Mouse (Mus musculus) hindbrain, postnatal 0 days (tissue): ENCODE data around the gene 1500015O10Rik. TPM values are rescaled to one million over a fixed set of nuclear protein-coding genes. Genes with fewer than 3 reads are reported as not detected.

Experiments used
- ATAC-seq: fragments of 200-750 bp; cut with Nextera tagmentation; 2 replicates; pipeline ENCODE4 v1.8.0; 2017; ENCODE audit warnings: mild to moderate bottlenecking, moderate TSS enrichment, moderate library complexity
- DNase-seq: peaks from one replicate; pipeline ENCODE4 v3.0.0-alpha.2; 2015; ENCODE audit warnings: low spot score
- H3K27ac ChIP-seq: fragments of 300-500 bp; sonication (generic); 2 replicates; pipeline ENCODE4 v1.5.1; 2014; ENCODE audit warnings: mild to moderate bottlenecking
- H3K27me3 ChIP-seq: fragments of 300-500 bp; sonication (generic); 2 replicates; pipeline ENCODE4 v1.6.1; 2014; ENCODE audit warnings: low read length, mixed read lengths; ENCODE audit not compliant: insufficient read depth
- H3K36me3 ChIP-seq: fragments of 300-500 bp; sonication (generic); 2 replicates; pipeline ENCODE4 v1.6.1; 2014; ENCODE audit warnings: low read length, mixed read lengths; ENCODE audit not compliant: insufficient read depth
- H3K4me1 ChIP-seq: fragments of 300-500 bp; sonication (generic); 2 replicates; pipeline ENCODE4 v1.6.1; 2014; ENCODE audit warnings: antibody characterized with exemption, low read length, mixed read lengths; ENCODE audit not compliant: insufficient read depth
- H3K4me2 ChIP-seq: fragments of 300-500 bp; sonication (generic); 2 replicates; pipeline ENCODE4 v1.6.1; 2014; ENCODE audit warnings: low read depth, mild to moderate bottlenecking, low read length, moderate library complexity, mixed read lengths
- H3K4me3 ChIP-seq: fragments of 300-500 bp; sonication (generic); 2 replicates; pipeline ENCODE4 v1.5.1; 2014; ENCODE audit warnings: low read length
- H3K9ac ChIP-seq: fragments of 300-500 bp; sonication (generic); replicated peaks from 2 replicates; pipeline ENCODE4 v1.6.1; 2014; ENCODE audit warnings: mild to moderate bottlenecking, low read length, moderate library complexity, mixed read lengths
- H3K9me3 ChIP-seq: fragments of 300-500 bp; sonication (generic); 2 replicates; pipeline ENCODE4 v1.6.1; 2016; ENCODE audit warnings: low read length, mixed read lengths
- CTCF ChIP-seq: IDR thresholded peaks from 2 replicates; pipeline ENCODE4 v1.5.1; 2016; ENCODE audit warnings: antibody characterized with exemption, control low read depth, low read depth
- WGBS: fragments of 180-500 bp; shearing (Covaris S2); extraction: QIAGEN DNeasy Blood & Tissue Kit; methylation state at CpG from one replicate; pipeline ENCODE4 v1.1.7; 2014; 5-methylcytosine and 5-hydroxymethylcytosine counted together
- polyA plus RNA-seq: library from polyadenylated mRNA; unstranded; fragments of >200 nt; fragmentation: Nextera tagmentation; extraction: Ambion mirVana; gene quantifications from 2 replicates; pipeline ENCODE4 v1.2.1, GENCODE M21; 2015
- total RNA-seq: library from RNA; depleted of rRNA; stranded (reverse); fragments of >200 nt; gene quantifications from 2 replicates; pipeline ENCODE4 v1.2.3, GENCODE M21; 2014

1500015O10Rik gene
- total and polyA plus RNA-seq, 2 experiments from 2014 or later = 36.3 to 105 TPM

DNA sequence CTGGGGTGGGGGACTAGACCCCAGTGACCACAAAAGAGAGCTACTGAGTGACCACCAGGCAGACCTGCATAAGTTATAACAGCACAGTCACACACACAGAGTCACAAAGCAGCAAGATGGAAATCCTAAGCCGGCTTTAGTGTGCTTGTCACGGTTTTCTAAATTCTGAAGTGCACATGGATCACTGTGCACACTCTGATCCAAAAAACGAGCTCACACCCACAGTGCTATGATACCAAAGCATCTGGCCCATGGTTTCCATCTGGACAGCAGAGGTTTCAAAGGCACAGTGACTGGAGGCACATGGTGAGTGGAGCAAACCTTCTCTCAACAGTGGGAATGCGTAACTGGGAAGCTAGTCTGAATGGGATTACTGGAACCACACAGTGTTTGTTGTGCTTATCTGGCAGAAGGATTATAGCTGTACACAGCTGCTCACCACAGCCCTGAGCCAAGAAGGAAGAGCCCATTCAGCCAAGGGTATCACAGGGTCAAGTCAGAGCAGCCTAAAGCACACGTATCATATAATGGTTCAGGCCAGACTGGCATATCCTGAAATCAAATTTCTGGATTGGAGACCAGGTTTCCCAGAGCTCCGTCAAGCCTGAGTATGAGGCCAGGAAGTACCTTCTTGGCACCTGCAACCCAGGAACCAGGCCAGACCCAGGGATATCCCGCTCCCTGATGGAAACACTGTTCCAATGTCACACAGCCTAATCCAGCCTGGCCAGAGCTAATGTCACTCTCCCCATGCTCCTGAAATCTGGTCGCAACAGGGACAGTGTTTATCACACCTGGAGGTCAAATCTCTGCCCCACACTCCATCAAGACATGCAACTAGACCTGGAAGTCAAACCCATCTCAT, 24.3 kb downstream of the 1500015O10Rik start:
- Histone ChIP-seq H3K4me3 (no peak overlapping the region), H3K27ac (no peak overlapping the region), H3K4me1 (no peaks in the 10 kb centered on the region), H3K36me3 (peaks cover 25% of the 10 kb centered on the region; the same call in 1 of the 2 replicates), H3K4me2 (no peak overlapping the region), H3K9ac (no peak overlapping the region), H3K9me3 (no peaks in the 10 kb centered on the region), H3K27me3 (no peaks in the 10 kb centered on the region)
- WGBS = 73% methylated on average over 8 of the region's 8 CpGs
- DNase-seq (peak; percentile 62), ATAC-seq (peak; percentile 86)
- TF ChIP-seq CTCF = no peak

GRCm38 (mm10) chr1:43760085-43760484, 29.7 kb downstream of the 1500015O10Rik start:
- no peak overlapping the region for H3K27ac ChIP-seq
- no peaks in the 10 kb centered on the region for H3K27me3 ChIP-seq
- no peaks in the 10 kb centered on the region for H3K9me3 ChIP-seq
- ATAC-seq (no peak), DNase-seq (peak; percentile 58)
- no peaks in the 10 kb centered on the region for H3K4me1 ChIP-seq
- H3K4me2 ChIP-seq = no peak overlapping the region
- no peak overlapping the region for H3K9ac ChIP-seq
- peaks cover 31% of the 10 kb centered on the region for H3K36me3 ChIP-seq
- H3K4me3 ChIP-seq = no peak overlapping the region
- peak; percentile 76 for TF ChIP-seq CTCF

DNA sequence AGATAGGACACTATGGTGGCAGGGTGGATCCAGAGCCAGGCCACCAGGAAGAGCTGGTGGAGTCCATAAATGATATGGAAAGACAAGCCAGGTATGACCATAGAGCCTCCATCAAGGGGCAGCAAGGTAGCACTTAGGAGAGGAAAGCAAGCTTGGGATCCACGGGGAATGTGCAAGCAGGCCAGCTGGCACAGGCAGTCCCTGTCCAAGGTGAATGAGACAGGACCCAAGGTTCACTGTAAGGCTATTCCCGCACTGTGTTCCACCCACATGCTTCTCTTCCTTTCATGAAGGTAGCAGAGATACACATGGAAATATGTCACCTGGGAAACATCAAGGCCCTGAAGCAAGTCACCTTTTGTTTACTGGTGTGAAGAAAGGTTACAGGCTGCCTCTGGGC, 34.1 kb downstream of the 1500015O10Rik start:
- no peak overlapping the region for H3K4me3 ChIP-seq
- H3K36me3 ChIP-seq = peaks cover 28% of the 10 kb centered on the region
- no peak overlapping the region for H3K9ac ChIP-seq
- DNase-seq (no peak), ATAC-seq (no peak)
- H3K27ac ChIP-seq = no peak overlapping the region
- H3K4me2 ChIP-seq = no peak overlapping the region
- no peak for TF ChIP-seq CTCF
- no peaks in the 10 kb centered on the region for H3K9me3 ChIP-seq
- no peaks in the 10 kb centered on the region for H3K27me3 ChIP-seq
- WGBS = 87% methylated on average over 2 of the region's 2 CpGs
- H3K4me1 ChIP-seq = no peaks in the 10 kb centered on the region

- peaks cover 40% of the 10 kb centered on the region for H3K36me3 ChIP-seq
- H3K4me2 ChIP-seq = no peak overlapping the region
- no peak overlapping the region for H3K4me3 ChIP-seq
- no peak for DNase-seq
- no peak overlapping the region for H3K27ac ChIP-seq
- WGBS = 95% methylated on average over 2 of the region's 2 CpGs
- H3K9me3 ChIP-seq = no peaks in the 10 kb centered on the region
- ATAC-seq = no peak
- H3K27me3 ChIP-seq = no peaks in the 10 kb centered on the region
- no peak for TF ChIP-seq CTCF
- no peak overlapping the region for H3K9ac ChIP-seq
- no peaks in the 10 kb centered on the region for H3K4me1 ChIP-seq
Measured at GRCm38 (mm10) chr1:43766328-43766727, 35.9 kb downstream of the 1500015O10Rik start.

- 84% methylated on average over 4 of the region's 4 CpGs for WGBS
- Histone ChIP-seq H3K4me2 (no peak overlapping the region), H3K36me3 (peaks cover 38% of the 10 kb centered on the region), H3K4me1 (no peaks in the 10 kb centered on the region), H3K27me3 (no peaks in the 10 kb centered on the region), H3K27ac (no peak overlapping the region), H3K9me3 (no peaks in the 10 kb centered on the region), H3K9ac (no peak overlapping the region), H3K4me3 (no peak overlapping the region)
- no peak for DNase-seq
- no peak for ATAC-seq
- TF ChIP-seq CTCF = no peak
Measured at GRCm38 (mm10) chr1:43768385-43768990, 38.1 kb downstream of the 1500015O10Rik start.

DNA sequence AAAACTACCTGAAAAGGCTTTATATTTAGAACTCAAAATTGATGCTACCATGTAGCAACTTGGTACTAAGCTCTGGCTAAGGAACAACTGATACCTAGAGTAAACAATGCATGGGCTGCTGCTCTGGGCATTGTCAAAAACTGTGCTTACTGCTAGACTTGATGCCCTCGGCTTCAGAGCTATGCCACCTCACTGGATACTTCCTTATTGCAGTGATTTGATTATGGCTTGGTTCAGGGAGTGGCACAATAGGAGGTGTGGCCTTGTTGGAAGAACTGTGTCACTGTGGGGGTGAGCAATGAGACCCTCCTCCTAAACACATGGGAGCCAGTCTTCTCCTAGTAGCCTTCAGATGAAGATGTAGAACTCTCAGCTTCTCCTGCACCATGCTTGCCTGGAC, 38.9 kb downstream of the 1500015O10Rik start:
- peaks cover 33% of the 10 kb centered on the region; the same call in 1 of the 2 replicates for H3K36me3 ChIP-seq

DNA sequence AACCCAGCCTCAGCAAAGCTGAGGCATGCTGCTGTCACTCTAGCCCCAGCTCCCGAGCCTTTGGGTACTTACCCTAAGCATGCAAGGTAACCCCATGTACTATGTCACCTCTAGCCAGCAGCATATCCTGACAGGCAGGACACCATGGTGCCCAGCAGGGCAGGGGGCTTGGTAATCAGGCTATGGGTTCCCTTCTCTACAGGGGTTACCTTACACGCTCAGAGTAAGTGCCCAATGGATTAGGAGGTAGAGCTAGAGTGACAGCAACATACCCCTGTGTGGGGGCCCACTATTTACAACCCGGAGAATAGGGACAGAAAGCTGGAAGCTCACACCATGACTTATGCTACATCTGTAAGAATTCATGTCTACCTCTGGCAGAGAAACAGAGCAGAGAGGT, 39.6 kb downstream of the 1500015O10Rik start:
- Histone ChIP-seq H3K4me1 (no peaks in the 10 kb centered on the region), H3K27me3 (no peaks in the 10 kb centered on the region), H3K4me3 (no peak overlapping the region), H3K4me2 (no peak overlapping the region), H3K27ac (no peak overlapping the region), H3K36me3 (peaks cover 26% of the 10 kb centered on the region; the same call in 1 of the 2 replicates), H3K9ac (no peak overlapping the region), H3K9me3 (no peaks in the 10 kb centered on the region)
- no peak for ATAC-seq
- 89% methylated on average over 3 of the region's 3 CpGs for WGBS
- TF ChIP-seq CTCF = no peak
- DNase-seq = no peak

More for the DNA sequence above, 38.9 kb downstream of the 1500015O10Rik start:
- no peak for TF ChIP-seq CTCF
- ATAC-seq (no peak), DNase-seq (no peak)
- no peak overlapping the region for H3K4me3 ChIP-seq
- no peak overlapping the region for H3K9ac ChIP-seq
- H3K4me1 ChIP-seq = no peaks in the 10 kb centered on the region
- 76% methylated on average over 1 of the region's 1 CpGs for WGBS
- H3K27ac ChIP-seq = no peak overlapping the region
- H3K27me3 ChIP-seq = no peaks in the 10 kb centered on the region
- H3K4me2 ChIP-seq = no peak overlapping the region
- H3K9me3 ChIP-seq = no peaks in the 10 kb centered on the region
